Mouse (Mus musculus) MEL (cell line): Measurements from ENCODE around the gene Klrb1c. TPM values are rescaled to one million over a fixed set of nuclear protein-coding genes. Genes with fewer than 3 reads are reported as not detected.
"Not testable (repeated sequence)": the region's sequence is repeated elsewhere in the genome, so short reads cannot be mapped to it uniquely, and the experiment has no call there.

Source experiments
- DNase-seq: peaks from one replicate; pipeline ENCODE4 v3.0.0; 2011; ENCODE audit warnings: low read depth, low spot score
- H3K27ac ChIP-seq: 2 replicates; pipeline ENCODE4 v1.5.1; 2012; ENCODE audit warnings: low read depth, mild to moderate bottlenecking, control low read depth, low read length, moderate library complexity; ENCODE audit not compliant: control insufficient read depth
- H3K27me3 ChIP-seq, 2 experiments: fragments of 150-350 bp in 1 of 2; sonication (generic) in 1 of 2; 2 replicates each; pipeline ENCODE4 v1.6.1; 2012; ENCODE audit warnings: low read length in 2 of 2, mild to moderate bottlenecking in 2 of 2, improper control_type of control experiment in 1 of 2, moderate library complexity in 1 of 2; ENCODE audit not compliant: insufficient read depth in 2 of 2, control insufficient read depth in 1 of 2
- H3K36me3 ChIP-seq, 2 experiments: 2 replicates each; pipeline ENCODE4 v1.6.1; 2012 to 2014; ENCODE audit warnings: low read length in 2 of 2, improper control_type of control experiment in 1 of 2, inconsistent platforms in 1 of 2, mild to moderate bottlenecking in 1 of 2; ENCODE audit not compliant: insufficient read depth in 2 of 2, control insufficient read depth in 1 of 2
- H3K4me1 ChIP-seq, 2 experiments: fragments of 150-350 bp in 1 of 2; sonication (generic) in 1 of 2; 2 replicates each; pipeline ENCODE4 v1.6.1; 2012; ENCODE audit warnings: low read length in 2 of 2, improper control_type of control experiment in 1 of 2, mild to moderate bottlenecking in 1 of 2; ENCODE audit not compliant: insufficient read depth in 2 of 2, control insufficient read depth in 1 of 2
- H3K4me3 ChIP-seq, 2 experiments: fragments of 150-350 bp in 1 of 2; sonication (generic) in 1 of 2; 2 replicates each; pipeline ENCODE4 v1.5.1; 2012; ENCODE audit warnings: low read depth in 2 of 2, low read length in 2 of 2, mild to moderate bottlenecking in 2 of 2, moderate library complexity in 2 of 2, control low read depth in 1 of 2, improper control_type of control experiment in 1 of 2; ENCODE audit not compliant: control insufficient read depth in 1 of 2, insufficient read depth in 1 of 2
- H3K79me2 ChIP-seq: 2 replicates; pipeline ENCODE4 v1.6.1; 2012; ENCODE audit warnings: mild to moderate bottlenecking, low read length, moderate library complexity; ENCODE audit not compliant: control insufficient read depth, poor library complexity, insufficient read depth
- H3K9ac ChIP-seq: 2 replicates; pipeline ENCODE4 v1.6.1; 2012; ENCODE audit warnings: low read depth, mild to moderate bottlenecking, control low read depth, low read length, moderate library complexity; ENCODE audit not compliant: control insufficient read depth, poor library complexity, severe bottlenecking
- H3K9me3 ChIP-seq: fragments of 150-350 bp; sonication (generic); replicated peaks from 2 replicates; pipeline ENCODE4 v1.6.1; 2012; ENCODE audit warnings: mild to moderate bottlenecking, low read length, improper control_type of control experiment, moderate library complexity; ENCODE audit not compliant: insufficient read depth
- CHD1 ChIP-seq: IDR thresholded peaks from 2 replicates; pipeline ENCODE4 v1.6.1; 2012; ENCODE audit warnings: low read depth, mild to moderate bottlenecking, inconsistent platforms, low read length, improper control_type of control experiment
- CTCF ChIP-seq, 3 experiments: IDR thresholded peaks in 2 of 3; conservative IDR thresholded peaks in 1 of 3; 2 replicates each; pipeline ENCODE4 v1.5.1; 2011 to 2012; ENCODE audit warnings: low read length in 3 of 3, low read depth in 2 of 3, mild to moderate bottlenecking in 2 of 3, improper control_type of control experiment in 1 of 3, inconsistent platforms in 1 of 3, mixed read lengths in 1 of 3, moderate library complexity in 1 of 3; ENCODE audit not compliant: control insufficient read depth in 1 of 3, insufficient read depth in 1 of 3, poor library complexity in 1 of 3, severe bottlenecking in 1 of 3
- ELF1 ChIP-seq: IDR thresholded peaks from 2 replicates; pipeline ENCODE4 v1.6.1; 2014; ENCODE audit warnings: low read depth, mild to moderate bottlenecking, inconsistent platforms, low read length, improper control_type of control experiment, moderate library complexity
- GABPA ChIP-seq: IDR thresholded peaks from 2 replicates; pipeline ENCODE4 v1.6.1; 2012; ENCODE audit warnings: low read depth, mild to moderate bottlenecking, inconsistent platforms, low read length, improper control_type of control experiment, moderate library complexity
- GATA1 ChIP-seq: IDR thresholded peaks from 2 replicates; pipeline ENCODE4 v1.6.1; 2011; ENCODE audit warnings: low read depth, low read length, improper control_type of control experiment
- KAT2A ChIP-seq: conservative IDR thresholded peaks from 2 replicates; pipeline ENCODE4 v1.6.1; 2012; ENCODE audit warnings: low read depth, low read length, improper control_type of control experiment, inconsistent platforms
- MAFK ChIP-seq: IDR thresholded peaks from 2 replicates; pipeline ENCODE4 v1.6.1; 2011; ENCODE audit warnings: low read depth, mild to moderate bottlenecking, low read length, improper control_type of control experiment, borderline replicate concordance
- MAX ChIP-seq: IDR thresholded peaks from 2 replicates; pipeline ENCODE4 v1.6.1; 2011; ENCODE audit warnings: low read length, improper control_type of control experiment
- MXI1 ChIP-seq: IDR thresholded peaks from 2 replicates; pipeline ENCODE4 v1.6.1; 2011; ENCODE audit warnings: mild to moderate bottlenecking, low read depth, low read length, improper control_type of control experiment
- MYB ChIP-seq: IDR thresholded peaks from 2 replicates; pipeline ENCODE4 v1.6.1; 2011; ENCODE audit warnings: mild to moderate bottlenecking, low read depth, low read length, improper control_type of control experiment
- NELFE ChIP-seq: IDR thresholded peaks from 2 replicates; pipeline ENCODE4 v1.6.1; 2011; ENCODE audit warnings: low read depth, low read length, improper control_type of control experiment
- SIN3A ChIP-seq: IDR thresholded peaks from 2 replicates; pipeline ENCODE4 v1.6.1; 2012; ENCODE audit warnings: low read length, improper control_type of control experiment, inconsistent platforms
- TAL1 ChIP-seq: IDR thresholded peaks from 2 replicates; pipeline ENCODE4 v1.6.1; 2012; ENCODE audit warnings: mild to moderate bottlenecking, inconsistent platforms, low read length, moderate library complexity, mixed read lengths
- TBP ChIP-seq: IDR thresholded peaks from 2 replicates; pipeline ENCODE4 v1.8.0; 2011; ENCODE audit warnings: low read depth, low read length, improper control_type of control experiment
- UBTF ChIP-seq: IDR thresholded peaks from 2 replicates; pipeline ENCODE4 v1.6.1; 2012; ENCODE audit warnings: low read depth, mild to moderate bottlenecking, inconsistent platforms, low read length, improper control_type of control experiment, moderate library complexity, borderline replicate concordance; ENCODE audit not compliant: insufficient read depth
- USF1 ChIP-seq: IDR thresholded peaks from 2 replicates; pipeline ENCODE4 v1.6.1; 2014; ENCODE audit warnings: low read depth, mild to moderate bottlenecking, inconsistent platforms, low read length, improper control_type of control experiment, moderate library complexity
- ZKSCAN1 ChIP-seq: IDR thresholded peaks from 2 replicates; pipeline ENCODE4 v1.6.1; 2012; ENCODE audit warnings: low read depth, mild to moderate bottlenecking, inconsistent platforms, low read length, improper control_type of control experiment, moderate library complexity
- polyA plus RNA-seq, 2 experiments: library from polyadenylated mRNA; stranded (reverse) in 1 of 2; unstranded in 1 of 2; fragments of >175 nt in 1 of 2; fragments of >200 nt in 1 of 2; gene quantifications; 2 replicates each; pipeline versions ENCODE4 v1.2.1 to v1.2.4; 2012; ENCODE audit warnings: low replicate concordance in 2 of 2, low read depth in 1 of 2; ENCODE audit not compliant: insufficient read length in 2 of 2, insufficient read depth in 1 of 2, missing spikeins in 1 of 2
- total RNA-seq: library from RNA; depleted of rRNA; stranded (reverse); fragments of 300-350 nt; gene quantifications from 2 replicates; pipeline ENCODE4 v1.2.3, GENCODE M21; 2012

Gene Klrb1c
- total and polyA plus RNA-seq, 3 experiments, result not detected

- Histone ChIP-seq H3K9ac (no peak overlapping the region), H3K4me1 (peaks cover 0 to 8% of the 10 kb centered on the region in 2 experiments; a peak in 2 of 4 replicates), H3K27ac (no peak overlapping the region), H3K9me3 (no peaks in the 10 kb centered on the region), H3K36me3 (peaks cover 0 to 6% of the 10 kb centered on the region in 2 experiments; a peak in 2 of 4 replicates), H3K27me3 (no peaks in the 10 kb centered on the region), H3K4me3 (peak overlapping the region; percentile 21 to 41; a peak in 3 of 4 replicates), H3K79me2 (no peaks in the 10 kb centered on the region)
- peak; percentile 59 for TF ChIP-seq USF1
- TF ChIP-seq UBTF, result no peak
- DNase-seq, result peak; percentile 58
These were observed 23.8 kb downstream of the Klrb1c start for GRCm38 (mm10) chr6:128765211-128765610.

- TF ChIP-seq TBP, result no peak
- no peak for DNase-seq
- Histone ChIP-seq H3K27me3 (no peaks in the 10 kb centered on the region), H3K79me2 (no peaks in the 10 kb centered on the region), H3K36me3 (peaks cover 0 to 6% of the 10 kb centered on the region in 2 experiments; a peak in 2 of 4 replicates), H3K27ac (no peak overlapping the region), H3K9me3 (no peaks in the 10 kb centered on the region), H3K4me1 (peaks cover 0 to 9% of the 10 kb centered on the region in 2 experiments; a peak in 2 of 4 replicates), H3K4me3 (peak overlapping the region; percentile 73 to 98), H3K9ac (peak overlapping the region; percentile 79)
These were observed 24.4 kb downstream of the Klrb1c start for GRCm38 (mm10) chr6:128764598-128764997.

DNA sequence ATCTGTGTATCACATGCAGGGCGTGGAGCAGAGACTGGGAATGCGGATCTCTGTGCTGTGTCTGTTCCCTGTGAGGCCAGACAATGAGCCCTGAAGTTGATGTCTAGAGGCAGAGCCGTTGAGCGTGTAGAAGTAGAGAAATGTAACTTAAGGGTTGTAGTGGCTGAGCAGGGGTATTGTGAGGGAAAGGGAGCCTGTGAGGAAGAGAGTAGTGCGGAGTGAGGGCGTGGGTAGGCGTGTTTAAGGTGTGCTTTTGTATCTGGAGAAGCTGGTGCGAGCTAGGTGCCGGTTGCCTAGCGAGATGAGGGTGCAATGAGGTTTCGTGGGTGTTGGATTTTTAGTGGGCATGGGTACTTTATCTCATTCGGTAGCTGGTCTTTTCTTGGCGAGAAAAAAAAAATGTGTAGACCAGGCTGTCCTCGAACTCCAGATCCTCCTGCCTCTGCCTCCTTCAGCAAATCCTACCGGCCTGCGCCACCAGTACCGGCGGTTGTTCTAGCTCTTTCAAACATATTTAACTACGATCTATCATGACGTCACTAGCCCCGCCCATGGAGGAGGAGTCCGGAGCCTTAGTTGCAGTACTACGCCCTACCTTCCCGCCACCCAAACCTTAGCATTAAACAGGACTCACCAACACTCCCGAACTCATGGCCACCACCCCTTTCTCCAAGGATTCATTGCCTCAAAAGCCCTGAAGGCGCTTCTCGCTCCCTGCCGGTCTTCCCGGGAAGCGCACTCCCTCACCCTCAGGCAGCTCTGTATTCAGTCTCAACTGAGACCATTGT, 25.1 kb downstream of the Klrb1c start:
- TF ChIP-seq MYB, result no peak
- peak; percentile 56; the same call in 1 of the 2 replicates for TF ChIP-seq ELF1
- 0 out of 2 replicates have a peak, but pooled peaks have one; percentile 20 for TF ChIP-seq MAX
- TF ChIP-seq TAL1, result no peak
- TF ChIP-seq UBTF, result no peak
- no peak for TF ChIP-seq ZKSCAN1
- TF ChIP-seq MAFK, result peak; percentile 96
- 0 out of 2 replicates have a peak, but pooled peaks have one; percentile 24 for TF ChIP-seq GATA1
- peak; percentile 99 for TF ChIP-seq TBP
- 0 out of 2 replicates have a peak, but pooled peaks have one; percentile 33 for TF ChIP-seq SIN3A
- peak in 2 of 3 experiments; percentile 18 to 20; a peak in 1 of 6 replicates for TF ChIP-seq CTCF (IDR thresholded peaks at IDR 0.05 in 2 of 3, conservative IDR thresholded peaks at IDR 0.05 in 1 of 3; ENCODE audit: control insufficient read depth in 1 of 3, insufficient read depth in 1 of 3, low read depth in 2 of 3, low read length in 3 of 3, poor library complexity in 1 of 3, severe bottlenecking in 1 of 3)
- no peak for TF ChIP-seq NELFE
- TF ChIP-seq MXI1, result peak; percentile 61; the same call in 1 of the 2 replicates
- TF ChIP-seq CHD1, result no peak
- no peak for TF ChIP-seq GABPA
- 0 out of 2 replicates have a peak, but pooled peaks have one; percentile 14 for TF ChIP-seq KAT2A
- peaks cover 0 to 10% of the 10 kb centered on the region in 2 experiments; a peak in 2 of 4 replicates for H3K4me1 ChIP-seq

GRCm38 (mm10) chr6:128762892-128763670, 25.9 kb downstream of the Klrb1c start:
- not testable (repeated sequence) for H3K9ac ChIP-seq, H3K36me3 ChIP-seq, DNase-seq, H3K27ac ChIP-seq, H3K27me3 ChIP-seq, H3K79me2 ChIP-seq, H3K9me3 ChIP-seq
- peak overlapping the region in 1 of 2 experiments; percentile 71; a peak in 2 of 4 replicates for H3K4me3 ChIP-seq
- H3K4me1 ChIP-seq, result peaks cover 0 to 10% of the 10 kb centered on the region in 2 experiments; a peak in 2 of 4 replicates

More for the DNA sequence above, 25.1 kb downstream of the Klrb1c start:
- peak; percentile 94 for DNase-seq
- 0 out of 2 replicates have a peak overlapping the region, but pooled peaks have one; percentile 33 for H3K27ac ChIP-seq
- peak overlapping the region; percentile 79 for H3K9ac ChIP-seq
- H3K4me3 ChIP-seq, result peak overlapping the region; percentile 73 to 98
- H3K79me2 ChIP-seq, result no peaks in the 10 kb centered on the region
- no peaks in the 10 kb centered on the region for H3K9me3 ChIP-seq
- H3K36me3 ChIP-seq, result peaks cover 0 to 6% of the 10 kb centered on the region in 2 experiments; a peak in 2 of 4 replicates
- no peaks in the 10 kb centered on the region for H3K27me3 ChIP-seq
